Mouse (Mus musculus): ENCODE measurements around the gene Fbxo2. TPM values are rescaled to one million over a fixed set of nuclear protein-coding genes. Genes with fewer than 3 reads are reported as not detected.
A peak's percentile ranks its signal among the peaks of the same experiment; 100 is the strongest.
"Not testable (repeated sequence)": the region's sequence is repeated elsewhere in the genome, so short reads cannot be mapped to it uniquely, and the experiment has no call there.

Fbxo2 gene
- 1.1 and 1.3 TPM in 2 replicates for polyA plus RNA-seq (2016; fragmentation: Nextera tagmentation; extraction: Ambion mirVana)

DNA sequence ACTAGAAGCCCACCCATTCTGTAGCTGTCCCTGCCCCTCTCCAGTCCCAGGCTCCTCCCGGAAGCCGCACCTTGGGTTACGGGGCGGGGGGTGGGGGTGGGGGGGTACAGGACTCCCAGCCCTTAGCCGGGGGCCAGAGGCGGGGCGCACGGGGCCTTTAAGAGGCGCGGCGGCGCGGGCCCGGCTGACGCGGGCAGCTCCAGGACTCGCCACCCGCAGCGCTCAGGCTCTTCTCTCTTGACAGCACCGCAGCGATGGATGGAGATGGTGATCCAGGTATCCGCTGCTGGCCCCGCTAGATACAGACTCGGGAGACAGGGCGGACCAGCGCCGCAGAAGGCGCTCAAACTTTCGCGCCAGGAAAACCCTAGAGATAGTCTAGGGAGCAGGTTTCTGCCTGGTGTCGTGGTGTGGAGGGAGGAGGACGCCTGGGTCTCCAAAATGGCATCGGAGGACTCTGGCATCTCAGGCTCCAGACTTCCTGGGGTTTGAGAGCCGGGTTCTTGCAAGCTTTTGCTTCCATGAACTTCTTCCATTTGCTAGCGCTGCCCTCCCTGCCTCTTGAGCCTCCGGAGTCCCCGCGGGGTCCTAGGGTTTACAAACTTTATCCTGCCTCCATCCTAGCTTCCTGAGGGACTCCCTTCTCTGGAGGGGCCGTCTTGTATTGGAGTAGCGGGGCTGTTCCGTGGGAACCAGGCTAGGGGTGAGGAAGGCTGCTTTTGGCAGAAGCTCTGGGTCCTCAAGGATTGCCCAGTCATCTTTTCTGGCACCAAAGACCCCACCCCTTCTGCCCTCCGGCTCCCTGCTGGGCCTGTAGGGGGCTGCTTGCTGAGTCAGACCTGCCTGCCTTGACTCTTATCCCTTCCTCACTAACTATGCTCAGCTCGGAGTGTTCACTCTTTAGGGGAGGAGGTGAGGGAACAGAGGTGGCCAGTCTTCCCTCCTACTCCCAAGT is at the start of gene Fbxo2, which contains the start of gene Fbxo44:
TSS of gene Fbxo2 (plus strand) at position 186 of the 955 bp plus-strand sequence.
TSS of gene Fbxo44 (minus strand) at position 47 of the 955 bp plus-strand sequence.
- no peak for DNase-seq (ENCODE audit: low spot score)
- H3K27me3 ChIP-seq (ENCODE audit: low read depth, poor library complexity, severe bottlenecking) = peaks cover 64% of the 10 kb centered on the region

DNA sequence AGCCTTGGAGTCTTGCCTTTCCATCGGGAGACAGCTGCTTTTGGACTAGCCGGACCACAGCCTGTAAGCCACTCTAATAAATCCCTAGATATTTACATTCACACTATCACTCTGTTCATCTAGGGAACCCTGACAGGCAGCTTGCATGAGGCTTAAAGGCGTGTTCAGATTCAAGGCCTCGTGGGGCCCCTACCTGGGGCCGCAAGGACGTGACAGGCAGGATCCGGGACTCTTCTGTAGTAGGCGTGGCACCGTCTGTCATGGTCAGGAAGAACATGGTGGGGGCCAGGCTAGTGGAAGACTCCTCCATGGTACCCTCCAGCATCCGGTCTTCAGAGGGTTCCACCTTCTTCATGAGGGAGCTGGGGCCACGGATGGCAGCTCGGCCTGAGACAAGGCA is 47.9 kb upstream of the Fbxo2 start:
- no peak overlapping the region for H3K4me3 ChIP-seq
- WGBS = 84% methylated on average over 12 of the region's 12 CpGs
- no peak for DNase-seq (ENCODE audit: low spot score)
- H3K9me3 ChIP-seq (replicated peaks) = peaks cover 4% of the 10 kb centered on the region; the same call in 1 of the 2 replicates
- peaks cover 23% of the 10 kb centered on the region for H3K4me1 ChIP-seq
- peaks cover 64% of the 10 kb centered on the region for H3K36me3 ChIP-seq
- peaks cover 9% of the 10 kb centered on the region for H3K27me3 ChIP-seq (ENCODE audit: low read depth, poor library complexity, severe bottlenecking)
- H3K27ac ChIP-seq (replicated peaks) = no peak overlapping the region

More for the DNA sequence above, at the start of gene Fbxo2, which contains the start of gene Fbxo44:
- 1% methylated on average over 43 of the region's 43 CpGs for whole genome bisulfite sequencing
- H3K36me3 ChIP-seq = peaks cover 29% of the 10 kb centered on the region
- H3K4me1 ChIP-seq = peaks cover 64% of the 10 kb centered on the region
- peak within 1 kb of the TSS; percentile 83 for H3K4me3 ChIP-seq
- peak within 1 kb of the TSS; percentile 93 for H3K27ac ChIP-seq (replicated peaks)
- no peaks in the 10 kb centered on the region for H3K9me3 ChIP-seq (replicated peaks)

- H3K4me3 ChIP-seq = peak overlapping the region; percentile 34
- H3K27ac ChIP-seq (replicated peaks) = peak overlapping the region; percentile 78
- WGBS = 4% methylated on average over 15 of the region's 15 CpGs
Observed at GRCm38 (mm10) chr4:148114758-148115391, 45.5 kb upstream of the Fbxo2 start.

DNA sequence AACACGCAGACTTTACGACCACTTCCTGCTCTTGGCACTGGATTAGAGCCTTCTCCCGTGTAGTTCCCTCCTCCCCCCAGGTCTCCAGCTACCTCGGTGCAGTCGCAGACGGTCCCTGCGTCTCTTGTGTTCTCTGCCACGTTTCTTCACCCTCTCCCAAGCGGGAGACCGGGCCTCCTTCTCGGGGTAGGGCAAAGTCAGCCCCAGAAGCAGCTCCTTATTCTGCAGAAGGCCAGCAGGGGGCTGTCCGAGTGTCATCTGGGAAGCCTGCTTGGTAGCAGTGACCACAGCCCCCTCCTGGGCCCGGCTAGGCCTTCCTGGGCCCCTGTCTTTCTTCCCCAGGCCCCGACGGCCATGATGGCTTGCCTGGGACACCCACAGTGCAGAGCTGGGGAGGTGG is 45.0 kb upstream of the Fbxo2 start:
- H3K9me3 ChIP-seq (replicated peaks) = peaks cover 6% of the 10 kb centered on the region; the same call in 1 of the 2 replicates
- H3K4me3 ChIP-seq = peak overlapping the region; percentile 34
- DNase-seq (ENCODE audit: low spot score) = peak; percentile 69
- H3K27ac ChIP-seq (replicated peaks) = peak overlapping the region; percentile 78
- 9% methylated on average over 15 of the region's 15 CpGs for WGBS
- peaks cover 9% of the 10 kb centered on the region for H3K27me3 ChIP-seq (ENCODE audit: low read depth, poor library complexity, severe bottlenecking)
- H3K36me3 ChIP-seq = peaks cover 40% of the 10 kb centered on the region
- H3K4me1 ChIP-seq = peaks cover 14% of the 10 kb centered on the region

More at GRCm38 (mm10) chr4:148114758-148115391, 45.5 kb upstream of the Fbxo2 start:
- peaks cover 6% of the 10 kb centered on the region; the same call in 1 of the 2 replicates for H3K9me3 ChIP-seq (replicated peaks)
- peak; percentile 90 for DNase-seq (ENCODE audit: low spot score)
- H3K4me1 ChIP-seq = peaks cover 14% of the 10 kb centered on the region
- peaks cover 42% of the 10 kb centered on the region for H3K36me3 ChIP-seq
- H3K27me3 ChIP-seq (ENCODE audit: low read depth, poor library complexity, severe bottlenecking) = peaks cover 9% of the 10 kb centered on the region

GRCm38 (mm10) chr4:148116657-148117056 is 43.8 kb upstream of the Fbxo2 start:
- peaks cover 32% of the 10 kb centered on the region for H3K36me3 ChIP-seq
- 74% methylated on average over 4 of the region's 4 CpGs for WGBS
- H3K27ac ChIP-seq (replicated peaks) = no peak overlapping the region
- H3K4me1 ChIP-seq = peaks cover 20% of the 10 kb centered on the region
- H3K27me3 ChIP-seq (ENCODE audit: low read depth, poor library complexity, severe bottlenecking) = peaks cover 9% of the 10 kb centered on the region
- H3K4me3 ChIP-seq = no peak overlapping the region
- no peak for DNase-seq (ENCODE audit: low spot score)
- peaks cover 6% of the 10 kb centered on the region; the same call in 1 of the 2 replicates for H3K9me3 ChIP-seq (replicated peaks)

- H3K9me3 ChIP-seq (replicated peaks) = peaks cover 6% of the 10 kb centered on the region; the same call in 1 of the 2 replicates
- no peak overlapping the region for H3K27ac ChIP-seq (replicated peaks)
- H3K27me3 ChIP-seq (ENCODE audit: low read depth, poor library complexity, severe bottlenecking) = peaks cover 9% of the 10 kb centered on the region
- no peak for DNase-seq (ENCODE audit: low spot score)
- no peak overlapping the region for H3K4me3 ChIP-seq
- H3K36me3 ChIP-seq = peaks cover 26% of the 10 kb centered on the region
- H3K4me1 ChIP-seq = peaks cover 27% of the 10 kb centered on the region
- 74% methylated on average over 4 of the region's 4 CpGs for WGBS
Observed at GRCm38 (mm10) chr4:148117392-148117791, 43.0 kb upstream of the Fbxo2 start.

DNA sequence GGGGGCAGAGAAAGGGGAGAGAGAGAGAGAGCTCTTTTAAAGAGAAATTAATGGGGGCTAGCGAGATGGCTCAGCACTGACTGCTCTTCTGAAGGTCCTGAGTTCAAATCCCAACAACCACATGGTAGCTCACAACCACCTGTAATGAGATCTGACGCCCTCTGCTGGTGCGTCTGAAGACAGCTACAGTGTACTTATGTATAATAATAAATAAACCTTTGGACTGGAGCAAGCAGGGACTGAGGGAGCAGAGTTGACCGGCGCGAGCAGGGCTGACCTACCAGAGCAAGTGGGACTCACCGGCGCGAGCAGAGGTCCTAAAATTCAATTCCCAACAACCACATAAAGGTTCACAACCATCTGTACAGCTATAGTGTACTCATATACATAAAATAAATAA is 40.8 kb upstream of the Fbxo2 start:
- H3K9me3 ChIP-seq (replicated peaks); H3K27me3 ChIP-seq (ENCODE audit: low read depth, poor library complexity, severe bottlenecking); DNase-seq (ENCODE audit: low spot score); H3K4me3 ChIP-seq; H3K27ac ChIP-seq (replicated peaks): not testable (repeated sequence)
- Histone ChIP-seq H3K36me3 (peaks cover 17% of the 10 kb centered on the region; the same call in 1 of the 2 replicates), H3K4me1 (peaks cover 33% of the 10 kb centered on the region)
- 87% methylated on average over 9 of the region's 9 CpGs for WGBS

DNA sequence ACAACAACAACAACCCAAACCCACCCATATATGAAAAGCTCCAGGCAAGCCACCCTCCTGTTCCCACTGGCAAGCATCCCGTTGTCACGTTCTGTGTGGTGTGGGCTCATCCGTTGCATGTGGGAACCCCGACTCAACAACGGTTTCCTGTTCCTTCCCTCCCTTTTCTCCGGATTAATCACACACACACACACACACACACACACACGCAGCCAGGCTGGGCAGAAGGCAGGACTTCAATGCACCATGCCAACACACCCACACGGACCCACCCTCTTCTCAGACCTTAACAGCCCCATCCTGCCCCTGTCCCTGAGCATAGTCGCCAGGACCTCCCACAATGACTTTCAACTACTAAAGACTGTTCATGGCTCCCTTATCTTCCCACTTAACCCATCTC is 39.9 kb upstream of the Fbxo2 start:
- DNase-seq (ENCODE audit: low spot score) = no peak
- H3K9me3 ChIP-seq (replicated peaks) = peaks cover 6% of the 10 kb centered on the region; the same call in 1 of the 2 replicates
- H3K4me1 ChIP-seq = peaks cover 23% of the 10 kb centered on the region
- peaks cover 26% of the 10 kb centered on the region; the same call in 1 of the 2 replicates for H3K36me3 ChIP-seq
- H3K27ac ChIP-seq (replicated peaks) = no peak overlapping the region
- no peak overlapping the region for H3K4me3 ChIP-seq
- WGBS = 78% methylated on average over 9 of the region's 9 CpGs
- peaks cover 8% of the 10 kb centered on the region for H3K27me3 ChIP-seq (ENCODE audit: low read depth, poor library complexity, severe bottlenecking)

- H3K9me3 ChIP-seq (replicated peaks) = peaks cover 6% of the 10 kb centered on the region; the same call in 1 of the 2 replicates
- no peak for DNase-seq (ENCODE audit: low spot score)
Observed at GRCm38 (mm10) chr4:148121362-148121761, 39.1 kb upstream of the Fbxo2 start.

GRCm38 (mm10) chr4:148121982-148122693 is 38.3 kb upstream of the Fbxo2 start:
- Histone ChIP-seq H3K9me3 (replicated peaks) (0 out of 2 replicates have a peak, but pooled peaks cover 5% of the 10 kb centered on the region), H3K27ac (replicated peaks) (no peak overlapping the region), H3K4me3 (no peak overlapping the region), H3K4me1 (peaks cover 28% of the 10 kb centered on the region), H3K27me3 (ENCODE audit: low read depth, poor library complexity, severe bottlenecking) (peaks cover 7% of the 10 kb centered on the region; the same call in 1 of the 2 replicates), H3K36me3 (peaks cover 25% of the 10 kb centered on the region; the same call in 1 of the 2 replicates)
- WGBS = 8% methylated on average over 6 of the region's 6 CpGs
- DNase-seq (ENCODE audit: low spot score) = peak; percentile 24

More at GRCm38 (mm10) chr4:148121362-148121761, 39.1 kb upstream of the Fbxo2 start:
- WGBS = 80% methylated on average over 4 of the region's 4 CpGs
- peaks cover 21% of the 10 kb centered on the region for H3K4me1 ChIP-seq
- peaks cover 4% of the 10 kb centered on the region; the same call in 1 of the 2 replicates for H3K27me3 ChIP-seq (ENCODE audit: low read depth, poor library complexity, severe bottlenecking)
- H3K27ac ChIP-seq (replicated peaks) = no peak overlapping the region
- no peak overlapping the region for H3K4me3 ChIP-seq
- H3K36me3 ChIP-seq = peaks cover 25% of the 10 kb centered on the region; the same call in 1 of the 2 replicates

GRCm38 (mm10) chr4:148122694-148123066 is 37.7 kb upstream of the Fbxo2 start:
- no peak overlapping the region for H3K27ac ChIP-seq (replicated peaks)
- H3K36me3 ChIP-seq = peaks cover 24% of the 10 kb centered on the region
- peaks cover under 1% of the 10 kb centered on the region; the same call in 1 of the 2 replicates for H3K9me3 ChIP-seq (replicated peaks)
- WGBS = 77% methylated on average over 3 of the region's 3 CpGs
- peaks cover 12% of the 10 kb centered on the region for H3K27me3 ChIP-seq (ENCODE audit: low read depth, poor library complexity, severe bottlenecking)
- no peak overlapping the region for H3K4me3 ChIP-seq
- no peak for DNase-seq (ENCODE audit: low spot score)
- H3K4me1 ChIP-seq = peaks cover 34% of the 10 kb centered on the region
